Mouse (Mus musculus) bone marrow, adult 2 months (tissue): ENCODE results near the gene Mpo.

ENCODE experiments used
- CTCF ChIP-seq: fragments of 200-500 bp; IDR thresholded peaks from 2 replicates; pipeline ENCODE4 v1.5.1; 2011; ENCODE audit warnings: low read length, control low read depth; ENCODE audit not compliant: control insufficient read depth, insufficient read depth
- POLR2A ChIP-seq: fragments of 200-500 bp; IDR thresholded peaks from 2 replicates; pipeline ENCODE4 v1.6.1; 2011; ENCODE audit warnings: low read depth, mild to moderate bottlenecking, control low read depth, low read length, borderline replicate concordance; ENCODE audit not compliant: control insufficient read depth

DNA sequence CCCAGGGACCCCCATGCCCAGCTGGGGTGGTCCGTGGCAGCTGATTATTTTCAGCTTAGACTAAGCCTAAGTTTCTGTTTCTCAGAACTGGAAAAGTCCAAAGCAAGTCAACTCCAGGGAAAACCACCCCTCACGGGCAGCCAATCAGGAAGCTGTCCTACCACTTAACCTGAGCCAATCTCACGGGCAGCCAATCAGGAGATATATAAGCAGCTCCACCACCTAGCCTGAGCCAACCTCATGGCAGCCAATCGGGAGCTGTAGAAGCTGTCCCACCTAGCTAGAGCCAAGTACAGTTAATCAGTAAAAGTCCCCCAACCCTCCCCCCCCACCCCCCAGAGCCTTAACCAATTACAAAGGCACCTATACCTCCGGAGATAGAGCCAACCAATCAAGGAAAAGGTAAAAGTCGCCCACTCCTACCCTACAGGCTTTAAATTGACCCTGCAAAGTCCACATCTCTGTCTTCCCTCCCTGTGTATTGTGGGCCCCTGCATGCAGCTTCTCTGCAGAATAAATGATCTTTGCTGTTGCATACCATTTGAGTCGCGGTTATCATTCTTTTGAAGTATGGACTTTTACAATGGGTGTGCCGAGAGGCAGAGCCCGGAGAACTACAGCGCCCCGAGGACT, 53.7 kb downstream of the Mpo start:
- TF ChIP-seq POLR2A, result no peak
- no peak for TF ChIP-seq CTCF
